Mouse (Mus musculus) stomach, postnatal 0 days (tissue): ENCODE measurements at regions not wholly inside any gene's neighbourhood (a gene's known extent, or its start where the extent isn't known, plus 50 kb on each side); places are given as distances from the start of the nearest gene placed in this dataset.

Experiments
- ATAC-seq: fragments of 200-750 bp; cut with Nextera tagmentation; 2 replicates; pipeline ENCODE4 v1.8.0; 2017; ENCODE audit not compliant: low FRiP score, low TSS enrichment
- DNase-seq: peaks from one replicate; pipeline ENCODE4 v3.0.0-alpha.2; 2016; ENCODE audit warnings: low spot score
- H3K27ac ChIP-seq: fragments of 300-500 bp; sonication (generic); replicated peaks from 2 replicates; pipeline ENCODE4 v1.5.1; 2014; ENCODE audit warnings: mild to moderate bottlenecking, control low read depth
- H3K27me3 ChIP-seq: fragments of 300-500 bp; sonication (generic); 2 replicates; pipeline ENCODE4 v1.6.1; 2014; ENCODE audit warnings: low read length; ENCODE audit not compliant: control insufficient read depth, insufficient read depth
- H3K36me3 ChIP-seq: fragments of 300-500 bp; sonication (generic); 2 replicates; pipeline ENCODE4 v1.6.1; 2014; ENCODE audit warnings: low read length, mixed read lengths; ENCODE audit not compliant: control insufficient read depth, insufficient read depth
- H3K4me1 ChIP-seq: fragments of 300-500 bp; sonication (generic); replicated peaks from 2 replicates; pipeline ENCODE4 v1.6.1; 2014; ENCODE audit warnings: antibody characterized with exemption; ENCODE audit not compliant: control insufficient read depth, insufficient read depth
- H3K4me2 ChIP-seq: fragments of 300-500 bp; sonication (generic); replicated peaks from 2 replicates; pipeline ENCODE4 v1.6.1; 2014; ENCODE audit warnings: low read depth, mild to moderate bottlenecking, control low read depth, moderate library complexity
- H3K4me3 ChIP-seq: fragments of 300-500 bp; sonication (generic); 2 replicates; pipeline ENCODE4 v1.5.1; 2014; ENCODE audit warnings: low read depth, low read length, control low read depth
- H3K9ac ChIP-seq: fragments of 300-500 bp; sonication (generic); 2 replicates; pipeline ENCODE4 v1.6.1; 2014; ENCODE audit warnings: mild to moderate bottlenecking, low read length, control low read depth, mixed read lengths
- H3K9me3 ChIP-seq: fragments of 300-500 bp; sonication (generic); 2 replicates; pipeline ENCODE4 v1.6.1; 2016; ENCODE audit warnings: low read length; ENCODE audit not compliant: control insufficient read depth
- CTCF ChIP-seq: IDR thresholded peaks from 2 replicates; pipeline ENCODE4 v1.5.1; 2016; ENCODE audit warnings: antibody characterized with exemption, low read depth, mild to moderate bottlenecking, moderate library complexity
- EP300 ChIP-seq: optimal IDR thresholded peaks from 2 replicates; pipeline ENCODE3; 2016; ENCODE audit warnings: antibody characterized with exemption
- WGBS: fragments of 180-500 bp; shearing (Covaris S2); extraction: QIAGEN DNeasy Blood & Tissue Kit; methylation state at CpG from one replicate; pipeline ENCODE4 v1.1.7; 2014; 5-methylcytosine and 5-hydroxymethylcytosine counted together

DNA sequence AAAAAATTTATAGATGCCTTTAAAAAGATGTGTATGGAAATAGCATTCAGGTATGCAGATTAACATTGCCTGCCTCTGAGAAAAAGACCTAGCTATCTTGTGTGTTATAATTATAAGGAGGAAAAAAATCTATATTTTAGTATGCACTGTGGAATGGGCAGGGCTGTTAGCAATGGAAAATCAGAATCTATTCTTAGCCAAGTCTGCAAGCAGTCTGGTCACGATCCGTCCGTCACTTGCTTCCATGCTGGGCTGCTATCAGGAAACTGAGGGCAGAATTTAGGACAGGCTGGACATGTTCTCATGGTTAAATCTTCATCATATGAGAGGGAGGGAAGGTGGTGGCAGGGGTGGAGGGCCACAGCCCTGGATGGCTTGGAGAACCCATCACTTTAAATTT lies 53.5 kb upstream of the Tmem26 start:
- no peak overlapping the region for H3K4me3 ChIP-seq
- H3K9ac ChIP-seq = no peak overlapping the region
- TF ChIP-seq CTCF (no peak), EP300 (no peak)
- ATAC-seq (no peak), DNase-seq (no peak)
- H3K36me3 ChIP-seq = no peaks in the 10 kb centered on the region
- H3K4me1 ChIP-seq = no peaks in the 10 kb centered on the region
- no peak overlapping the region for H3K27ac ChIP-seq
- H3K4me2 ChIP-seq = no peak overlapping the region
- H3K27me3 ChIP-seq = no peaks in the 10 kb centered on the region
- H3K9me3 ChIP-seq = no peaks in the 10 kb centered on the region
- 59% methylated on average over 3 of the region's 3 CpGs for WGBS

- TF ChIP-seq CTCF = no peak
- no peak for TF ChIP-seq EP300
- WGBS = 68% methylated on average over 12 of the region's 12 CpGs
- no peak for DNase-seq
These were observed 51.2 kb upstream of the Tmem26 start for GRCm38 (mm10) chr10:68672291-68672690.

GRCm38 (mm10) chr10:68673102-68673872 lies 50.2 kb upstream of the Tmem26 start:
- Histone ChIP-seq H3K9me3 (no peaks in the 10 kb centered on the region), H3K27ac (no peak overlapping the region), H3K27me3 (no peaks in the 10 kb centered on the region), H3K4me3 (no peak overlapping the region), H3K36me3 (no peaks in the 10 kb centered on the region), H3K9ac (no peak overlapping the region), H3K4me2 (no peak overlapping the region), H3K4me1 (no peaks in the 10 kb centered on the region)
- DNase-seq = no peak
- TF ChIP-seq CTCF (no peak), EP300 (no peak)
- WGBS = 73% methylated on average over 9 of the region's 9 CpGs
- no peak for ATAC-seq

More at GRCm38 (mm10) chr10:68672291-68672690, 51.2 kb upstream of the Tmem26 start:
- H3K4me2 ChIP-seq = no peak overlapping the region
- no peak for ATAC-seq
- H3K4me1 ChIP-seq = no peaks in the 10 kb centered on the region
- H3K36me3 ChIP-seq = no peaks in the 10 kb centered on the region
- H3K9me3 ChIP-seq = no peaks in the 10 kb centered on the region
- no peaks in the 10 kb centered on the region for H3K27me3 ChIP-seq
- H3K27ac ChIP-seq = no peak overlapping the region
- no peak overlapping the region for H3K9ac ChIP-seq
- H3K4me3 ChIP-seq = no peak overlapping the region
